Mouse (Mus musculus) midbrain, embryonic 11.5 days (tissue): ENCODE results near the gene Rragd. TPM values are rescaled to one million over a fixed set of nuclear protein-coding genes. Genes with fewer than 3 reads are reported as not detected.
A peak's percentile ranks its signal among the peaks of the same experiment; 100 is the strongest.

Experiments used
- ATAC-seq: fragments of 200-750 bp; cut with Nextera tagmentation; 2 replicates; pipeline ENCODE4 v1.8.0; 2017; ENCODE audit warnings: moderate TSS enrichment, moderate library complexity; ENCODE audit not compliant: low FRiP score
- DNase-seq: peaks from one replicate; pipeline ENCODE4 v3.0.0; 2015; ENCODE audit warnings: low spot score; ENCODE audit errors: missing footprints
- H3K27ac ChIP-seq: fragments of 300-500 bp; sonication (generic); 2 replicates; pipeline ENCODE4 v1.5.1; 2014; ENCODE audit warnings: low read depth, low read length
- H3K27me3 ChIP-seq: fragments of 300-500 bp; sonication (generic); 2 replicates; pipeline ENCODE4 v1.6.1; 2014; ENCODE audit warnings: mild to moderate bottlenecking, low read length, moderate library complexity, mixed read lengths; ENCODE audit not compliant: control insufficient read depth, insufficient read depth
- H3K36me3 ChIP-seq: fragments of 300-500 bp; sonication (generic); 2 replicates; pipeline ENCODE4 v1.6.1; 2014; ENCODE audit warnings: mild to moderate bottlenecking, low read length, moderate library complexity, mixed read lengths; ENCODE audit not compliant: control insufficient read depth, insufficient read depth
- H3K4me1 ChIP-seq: fragments of 300-500 bp; sonication (generic); 2 replicates; pipeline ENCODE4 v1.6.1; 2014; ENCODE audit warnings: low read length; ENCODE audit not compliant: control insufficient read depth, insufficient read depth
- H3K4me2 ChIP-seq: fragments of 300-500 bp; sonication (generic); 2 replicates; pipeline ENCODE4 v1.6.1; 2014; ENCODE audit warnings: mild to moderate bottlenecking, moderate library complexity
- H3K4me3 ChIP-seq: fragments of 300-500 bp; sonication (generic); 2 replicates; pipeline ENCODE4 v1.5.1; 2014; ENCODE audit warnings: low read depth, low read length
- H3K9ac ChIP-seq: fragments of 300-500 bp; sonication (generic); 2 replicates; pipeline ENCODE4 v1.6.1; 2014; ENCODE audit warnings: low read length
- H3K9me3 ChIP-seq: fragments of 300-500 bp; sonication (generic); 2 replicates; pipeline ENCODE4 v1.6.1; 2016; ENCODE audit warnings: low read length; ENCODE audit not compliant: control insufficient read depth
- WGBS: fragments of 180-500 bp; shearing (Covaris S2); extraction: QIAGEN DNeasy Blood & Tissue Kit; methylation state at CpG from one replicate; pipeline ENCODE4 v1.1.7; 2014; 5-methylcytosine and 5-hydroxymethylcytosine counted together
- polyA plus RNA-seq: library from polyadenylated mRNA; unstranded; fragments of >200 nt; fragmentation: Nextera tagmentation; extraction: Ambion mirVana; gene quantifications from 2 replicates; pipeline ENCODE4 v1.2.1, GENCODE M21; 2014

Gene Rragd
- polyA plus RNA-seq, 1 experiment from 2014 or later, result 32.9 TPM

- Histone ChIP-seq H3K36me3 (peaks cover 8% of the 10 kb centered on the region; the same call in 1 of the 2 replicates), H3K4me1 (no peaks in the 10 kb centered on the region), H3K9ac (no peak overlapping the region), H3K27ac (no peak overlapping the region), H3K27me3 (no peaks in the 10 kb centered on the region), H3K9me3 (no peaks in the 10 kb centered on the region), H3K4me3 (no peak overlapping the region), H3K4me2 (no peak overlapping the region)
- WGBS, result 61% methylated on average over 9 of the region's 9 CpGs
- peak; percentile 96 for DNase-seq
- peak; percentile 76; the same call in 1 of the 2 replicates for ATAC-seq
These were observed 35.6 kb downstream of the Rragd start for GRCm38 (mm10) chr4:33018361-33018999.

- H3K36me3 ChIP-seq, result no peaks in the 10 kb centered on the region
- no peaks in the 10 kb centered on the region for H3K9me3 ChIP-seq
- 81% methylated on average over 8 of the region's 8 CpGs for WGBS
- no peak overlapping the region for H3K9ac ChIP-seq
- ATAC-seq, result no peak
- DNase-seq, result peak; percentile 56
- H3K27me3 ChIP-seq, result no peaks in the 10 kb centered on the region
- no peak overlapping the region for H3K27ac ChIP-seq
- H3K4me2 ChIP-seq, result no peak overlapping the region
- no peaks in the 10 kb centered on the region for H3K4me1 ChIP-seq
- no peak overlapping the region for H3K4me3 ChIP-seq
These were observed 41.6 kb downstream of the Rragd start for GRCm38 (mm10) chr4:33024420-33024819.

- Histone ChIP-seq H3K4me2 (no peak overlapping the region), H3K36me3 (no peaks in the 10 kb centered on the region), H3K9me3 (no peaks in the 10 kb centered on the region), H3K4me1 (peaks cover 9% of the 10 kb centered on the region; the same call in 1 of the 2 replicates), H3K27ac (no peak overlapping the region), H3K4me3 (no peak overlapping the region), H3K9ac (no peak overlapping the region), H3K27me3 (no peaks in the 10 kb centered on the region)
- 92% methylated on average over 7 of the region's 7 CpGs for WGBS
- DNase-seq (peak; percentile 44), ATAC-seq (no peak)
These were observed 46.3 kb downstream of the Rragd start for GRCm38 (mm10) chr4:33029104-33029503.

GRCm38 (mm10) chr4:33030264-33031194 lies 47.7 kb downstream of the Rragd start:
- Histone ChIP-seq H3K36me3 (no peaks in the 10 kb centered on the region), H3K27me3 (no peaks in the 10 kb centered on the region), H3K9ac (peak overlapping the region; percentile 97), H3K9me3 (peaks cover 4% of the 10 kb centered on the region; the same call in 1 of the 2 replicates), H3K27ac (peak overlapping the region; percentile 91), H3K4me3 (peak overlapping the region; percentile 79), H3K4me2 (peak overlapping the region; percentile 67), H3K4me1 (peaks cover 9% of the 10 kb centered on the region; the same call in 1 of the 2 replicates)
- DNase-seq, result peak; percentile 98
- peak; percentile 81 for ATAC-seq
- 1% methylated on average over 54 of the region's 55 CpGs for WGBS

- peak within 1 kb of the TSS; percentile 91 for H3K27ac ChIP-seq
- peak within 1 kb of the TSS; percentile 97 for H3K9ac ChIP-seq
- peaks cover 9% of the 10 kb centered on the region; the same call in 1 of the 2 replicates for H3K4me1 ChIP-seq
- no peaks in the 10 kb centered on the region for H3K27me3 ChIP-seq
- peak; percentile 98 for ATAC-seq
- H3K9me3 ChIP-seq, result peaks cover 5% of the 10 kb centered on the region; the same call in 1 of the 2 replicates
- no peaks in the 10 kb centered on the region for H3K36me3 ChIP-seq
- peak within 1 kb of the TSS; percentile 79 for H3K4me3 ChIP-seq
- peak within 1 kb of the TSS; percentile 67 for H3K4me2 ChIP-seq
- WGBS, result under 1% methylated on average over 109 of the region's 123 CpGs
- peak; percentile 98 for DNase-seq
These were observed 48.5 kb downstream of the Rragd start, which contains the start of gene Ube2j1 for GRCm38 (mm10) chr4:33031195-33031960. Gene Ube2j1 (plus strand): TSS chr4:33031416.

- Histone ChIP-seq H3K9me3 (peaks cover 5% of the 10 kb centered on the region; the same call in 1 of the 2 replicates), H3K9ac (peak overlapping the region; percentile 97), H3K36me3 (no peaks in the 10 kb centered on the region), H3K4me2 (peak overlapping the region; percentile 67), H3K4me3 (peak overlapping the region; percentile 79), H3K27me3 (no peaks in the 10 kb centered on the region), H3K27ac (no peak overlapping the region), H3K4me1 (peaks cover 9% of the 10 kb centered on the region; the same call in 1 of the 2 replicates)
- 5% methylated on average over 4 of the region's 4 CpGs for WGBS
- ATAC-seq (no peak), DNase-seq (no peak)
These were observed 49.2 kb downstream of the Rragd start for GRCm38 (mm10) chr4:33032045-33032444.

- Histone ChIP-seq H3K4me3 (no peak overlapping the region), H3K9ac (no peak overlapping the region), H3K9me3 (peaks cover 5% of the 10 kb centered on the region; the same call in 1 of the 2 replicates), H3K4me2 (no peak overlapping the region), H3K27me3 (no peaks in the 10 kb centered on the region), H3K36me3 (no peaks in the 10 kb centered on the region), H3K27ac (no peak overlapping the region), H3K4me1 (peaks cover 9% of the 10 kb centered on the region; the same call in 1 of the 2 replicates)
- WGBS, result 90% methylated on average over 6 of the region's 6 CpGs
- DNase-seq, result peak; percentile 39
- no peak for ATAC-seq
These were observed 50.7 kb downstream of the Rragd start for GRCm38 (mm10) chr4:33033515-33033914.

GRCm38 (mm10) chr4:33039826-33040225 lies 57.0 kb downstream of the Rragd start:
- Histone ChIP-seq H3K4me1 (no peaks in the 10 kb centered on the region), H3K4me2 (no peak overlapping the region), H3K9ac (no peak overlapping the region), H3K36me3 (peaks cover 15% of the 10 kb centered on the region), H3K9me3 (peaks cover 5% of the 10 kb centered on the region; the same call in 1 of the 2 replicates), H3K27ac (no peak overlapping the region), H3K27me3 (no peaks in the 10 kb centered on the region), H3K4me3 (no peak overlapping the region)
- 88% methylated on average over 4 of the region's 4 CpGs for WGBS
- ATAC-seq (no peak), DNase-seq (no peak)
